Comparison of ENCODE assay signal across 25 mouse cellular contexts in the genomic region with DNA sequence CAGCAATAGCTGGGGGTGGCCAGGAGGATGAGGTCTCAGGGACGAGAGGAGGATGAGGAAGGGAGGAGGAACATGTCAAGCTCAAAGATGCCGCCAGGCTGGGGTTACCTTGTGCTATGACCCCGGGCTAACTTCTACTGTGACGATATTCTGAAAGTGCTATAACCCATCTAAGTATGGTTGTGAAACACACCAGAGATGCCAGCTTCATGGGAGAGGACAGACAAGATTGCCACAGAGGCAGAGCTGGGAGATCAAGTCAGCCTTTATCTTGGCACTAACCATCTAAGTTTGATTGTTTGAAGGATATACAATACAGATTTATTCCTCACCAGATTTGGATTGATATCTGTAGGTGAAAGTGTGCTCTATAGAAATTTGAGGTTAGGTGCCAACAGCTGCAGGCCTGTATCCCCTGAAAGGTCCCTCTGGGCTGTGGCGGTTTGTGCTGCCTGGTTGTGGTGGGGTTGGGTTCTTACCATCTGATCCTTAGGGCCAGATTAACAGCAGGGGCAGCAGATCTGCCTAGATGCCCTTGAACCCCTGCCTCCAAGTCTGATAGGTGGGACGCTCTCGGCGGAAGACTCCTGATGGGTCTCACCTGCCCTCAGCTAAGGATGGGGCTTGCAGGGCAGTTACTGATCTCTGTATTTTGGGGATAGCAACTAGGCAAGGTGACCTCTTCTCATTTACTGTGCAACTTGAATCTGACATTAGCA. TPM values are rescaled to one million over a fixed set of nuclear protein-coding genes. Genes with fewer than 3 reads are reported as not detected.
A peak's percentile ranks its signal among the peaks of the same experiment; 100 is the strongest.
DNase-seq lines count a peak whose midpoint lies in the region; ATAC-seq and TF ChIP-seq lines count a peak whose summit lies in the region.
"Had no signal": no experiment of that assay in that cellular context is flagged by ENCODE, and none has a peak within 500 bp of the region (broad histone marks: within the 10 kb centered on the region; RNA-seq: fewer than 3 reads in every experiment).

No protein-coding gene starts in this region.

- H3K36me3 ChIP-seq in lung, postnatal 0 days (ENCODE audit: insufficient read depth, low read length) = no peaks in the 10 kb centered on the region
- H3K36me3 ChIP-seq: embryonic facial prominence, embryonic 12.5 days; embryonic facial prominence, embryonic 15.5 days; forebrain, embryonic 12.5 days; forebrain, embryonic 15.5 days; heart, embryonic 12.5 days; heart, embryonic 15.5 days; hindbrain, embryonic 10.5 days; hindbrain, embryonic 13.5 days; intestine, embryonic 15.5 days had no signal

- TF ChIP-seq CTCF in lung, postnatal 0 days (IDR thresholded peaks at IDR 0.05) = no peak

- H3K4me1 ChIP-seq in lung, postnatal 0 days (ENCODE audit: insufficient read depth, low read depth, low read length) = no peaks in the 10 kb centered on the region
- H3K4me1 ChIP-seq: embryonic facial prominence, embryonic 12.5 days; embryonic facial prominence, embryonic 15.5 days; forebrain, embryonic 12.5 days; forebrain, embryonic 15.5 days; hindbrain, embryonic 13.5 days; intestine, embryonic 15.5 days had no signal

- intact Hi-C loops in heart, postnatal 10 days (cut with DNase I) = no loop called here

- H3K4me3 ChIP-seq in lung, postnatal 0 days (ENCODE audit: low read depth, low read length) = no peak overlapping the region
- H3K4me3 ChIP-seq: embryonic facial prominence, embryonic 12.5 days; embryonic facial prominence, embryonic 15.5 days; forebrain, embryonic 12.5 days; forebrain, embryonic 15.5 days; heart, adult 2 months; heart, embryonic 12.5 days; heart, embryonic 15.5 days; hindbrain, embryonic 10.5 days; hindbrain, embryonic 13.5 days; intestine, embryonic 15.5 days had no signal

- H3K27ac ChIP-seq in lung, postnatal 0 days (ENCODE audit: low read length) = no peak overlapping the region
- H3K27ac ChIP-seq: embryonic facial prominence, embryonic 12.5 days; embryonic facial prominence, embryonic 15.5 days; forebrain, embryonic 12.5 days; forebrain, embryonic 15.5 days; heart, adult 2 months; heart, embryonic 15.5 days; hindbrain, embryonic 10.5 days; hindbrain, embryonic 13.5 days; intestine, embryonic 15.5 days had no signal

- H3K9me3 ChIP-seq in lung, postnatal 0 days (ENCODE audit: low read length) = no peaks in the 10 kb centered on the region
- H3K9me3 ChIP-seq: embryonic facial prominence, embryonic 12.5 days; embryonic facial prominence, embryonic 15.5 days; forebrain, embryonic 12.5 days; forebrain, embryonic 15.5 days; heart, embryonic 12.5 days; heart, embryonic 15.5 days; hindbrain, embryonic 10.5 days; hindbrain, embryonic 13.5 days; intestine, embryonic 15.5 days had no signal

- no peak overlapping the region for H3K9ac ChIP-seq in lung, postnatal 0 days (replicated peaks; ENCODE audit: low read depth)
- H3K9ac ChIP-seq: embryonic facial prominence, embryonic 12.5 days; embryonic facial prominence, embryonic 15.5 days; forebrain, embryonic 12.5 days; forebrain, embryonic 15.5 days; heart, embryonic 12.5 days; heart, embryonic 15.5 days; hindbrain, embryonic 13.5 days; intestine, embryonic 15.5 days had no signal

- peak; percentile 1 for DNase-seq in heart, postnatal 4 days
- DNase-seq in heart, postnatal 10 days = no peak
- peak; percentile 69 for DNase-seq in fat pad, adult 2 months (ENCODE audit: extremely low read depth, low read depth, low spot score)
- peak; percentile 61 for DNase-seq in gonadal fat pad, adult 2 months (ENCODE audit: low read depth)
- DNase-seq in lung, postnatal 0 days (ENCODE audit: low spot score) = no peak
- no peak for DNase-seq in layer of hippocampus, postnatal 14 days (ENCODE audit: low spot score in 2 of 2)
- DNase-seq: adrenal gland, adult 2 months; adrenal gland, postnatal 14 days; cerebellum, adult 11 months; cerebellum, adult 2 months; cerebellum, adult 9-11 months; cerebellum, postnatal 25 days; gastrocnemius, postnatal 36 days; heart, adult 2 months had no signal

- no peak overlapping the region for H3K4me2 ChIP-seq in lung, postnatal 0 days (replicated peaks; ENCODE audit: low read depth, low read length)
- H3K4me2 ChIP-seq: embryonic facial prominence, embryonic 12.5 days; embryonic facial prominence, embryonic 15.5 days; forebrain, embryonic 12.5 days; forebrain, embryonic 15.5 days; heart, embryonic 12.5 days; heart, embryonic 15.5 days; hindbrain, embryonic 13.5 days; intestine, embryonic 15.5 days had no signal

- ATAC-seq in lung, postnatal 0 days = no peak
- ATAC-seq: CD4-positive, CD25-positive, alpha-beta regulatory T cell, adult 4 months; forebrain, embryonic 15.5 days; hindbrain, embryonic 16.5 days; intestine, embryonic 15.5 days had no signal

- H3K27me3 ChIP-seq in lung, postnatal 0 days (replicated peaks; ENCODE audit: insufficient read depth, low read length) = no peaks in the 10 kb centered on the region
- H3K27me3 ChIP-seq: embryonic facial prominence, embryonic 12.5 days; embryonic facial prominence, embryonic 15.5 days; forebrain, embryonic 12.5 days; forebrain, embryonic 15.5 days; heart, embryonic 12.5 days; heart, embryonic 15.5 days; hindbrain, embryonic 13.5 days; intestine, embryonic 15.5 days had no signal

- TF ChIP-seq EP300 in lung, postnatal 0 days (IDR thresholded peaks at IDR 0.05) = no peak

- 91% methylated on average over 8 of the region's 8 CpGs for WGBS in lung, postnatal 0 days

RNA-seq across cellular contexts. Expression of a gene that starts 18.7 kb away (rescaled TPM):
- 10 to 100 TPM; 20.5 to 23.2 TPM for total RNA-seq in heart, postnatal 4 days (2021)
- total RNA-seq in heart, postnatal 10 days (2021) = 10 to 100 TPM; 14.4 to 16.2 TPM
- polyA plus RNA-seq in gonadal fat pad, adult 2 months (2012; rRNA removed) = 20.9 and 22.2 TPM in 2 replicates
- polyA plus RNA-seq in lung, postnatal 0 days (2015; fragmentation: Nextera tagmentation; extraction: Ambion mirVana) = 29.4 and 30.7 TPM in 2 replicates
- 10 to 100 TPM; 10.7 TPM for total RNA-seq in layer of hippocampus, postnatal 14 days (2021)

RNA-seq across cellular contexts. Expression of a gene that starts 38.2 kb away (rescaled TPM):
- 100 to 1,000 TPM; 115 to 121 TPM for total RNA-seq in heart, postnatal 4 days (2021)
- total RNA-seq in heart, postnatal 10 days (2021) = 100 to 1,000 TPM in 1 of 2 experiments, 10 to 100 TPM in 1; 99.3 to 106 TPM
- 26.5 and 33.9 TPM in 2 replicates for polyA plus RNA-seq in gonadal fat pad, adult 2 months (2012; rRNA removed)
- polyA plus RNA-seq in lung, postnatal 0 days (2015; fragmentation: Nextera tagmentation; extraction: Ambion mirVana) = 68.5 and 74.9 TPM in 2 replicates
- 100 to 1,000 TPM; 131 to 134 TPM for total RNA-seq in layer of hippocampus, postnatal 14 days (2021)

Comparison
In these comparisons a context has a peak if more than half of its experiments do, and no peak if none do; other contexts are left out.
1. DNase-seq: peak in heart, postnatal 4 days (single experiment), fat pad, adult 2 months (single experiment) and gonadal fat pad, adult 2 months (single experiment); none in heart, postnatal 10 days (0 of 2), lung, postnatal 0 days (single experiment) and layer of hippocampus, postnatal 14 days (0 of 2).